Mouse (Mus musculus) embryonic facial prominence, embryonic 11.5 days (tissue): ENCODE data around the gene Mtrf1l. TPM values are rescaled to one million over a fixed set of nuclear protein-coding genes. Genes with fewer than 3 reads are reported as not detected.

Source experiments
- ATAC-seq: fragments of 200-750 bp; cut with Nextera tagmentation; replicated peaks from 2 replicates; pipeline ENCODE4 v1.8.0; 2017; ENCODE audit warnings: low read depth; ENCODE audit not compliant: insufficient number of reproducible peaks, low FRiP score, low TSS enrichment
- DNase-seq: peaks from one replicate; pipeline ENCODE4 v3.0.0-alpha.2; 2015; ENCODE audit warnings: low spot score
- H3K27ac ChIP-seq: fragments of 300-500 bp; sonication (generic); replicated peaks from 2 replicates; pipeline ENCODE4 v1.5.1; 2014; ENCODE audit warnings: mild to moderate bottlenecking, low read depth, low read length, control low read depth
- H3K27me3 ChIP-seq: fragments of 300-500 bp; sonication (generic); 2 replicates; pipeline ENCODE4 v1.6.1; 2014; ENCODE audit warnings: mild to moderate bottlenecking, low read length, moderate library complexity, mixed read lengths; ENCODE audit not compliant: control insufficient read depth, insufficient read depth
- H3K36me3 ChIP-seq: fragments of 300-500 bp; sonication (generic); replicated peaks from 2 replicates; pipeline ENCODE4 v1.6.1; 2014; ENCODE audit warnings: low read depth, mild to moderate bottlenecking, low read length, moderate library complexity, mixed read lengths; ENCODE audit not compliant: control insufficient read depth, insufficient read depth
- H3K4me1 ChIP-seq: fragments of 300-500 bp; sonication (generic); 2 replicates; pipeline ENCODE4 v1.6.1; 2014; ENCODE audit warnings: low read length, mixed read lengths; ENCODE audit not compliant: control insufficient read depth, insufficient read depth
- H3K4me2 ChIP-seq: fragments of 300-500 bp; sonication (generic); 2 replicates; pipeline ENCODE4 v1.6.1; 2014; ENCODE audit warnings: low read depth, mild to moderate bottlenecking, control low read depth, low read length, moderate library complexity
- H3K4me3 ChIP-seq: fragments of 300-500 bp; sonication (generic); 2 replicates; pipeline ENCODE4 v1.5.1; 2014; ENCODE audit warnings: low read depth, low read length, control low read depth
- H3K9ac ChIP-seq: fragments of 300-500 bp; sonication (generic); replicated peaks from 2 replicates; pipeline ENCODE4 v1.6.1; 2014; ENCODE audit warnings: mild to moderate bottlenecking, control low read depth, low read length
- H3K9me3 ChIP-seq: fragments of 300-500 bp; sonication (generic); replicated peaks from 2 replicates; pipeline ENCODE4 v1.6.1; 2016; ENCODE audit warnings: mild to moderate bottlenecking, low read length, inconsistent platforms, mixed read lengths; ENCODE audit not compliant: control insufficient read depth
- WGBS: fragments of 180-500 bp; shearing (Covaris S2); extraction: QIAGEN DNeasy Blood & Tissue Kit; methylation state at CpG from one replicate; pipeline ENCODE4 v1.1.7; 2014; 5-methylcytosine and 5-hydroxymethylcytosine counted together
- polyA plus RNA-seq: library from polyadenylated mRNA; unstranded; fragments of >200 nt; fragmentation: Nextera tagmentation; extraction: Ambion mirVana; gene quantifications from 2 replicates; pipeline ENCODE4 v1.2.1, GENCODE M21; 2014

Gene Mtrf1l
- polyA plus RNA-seq, 1 experiment from 2014 or later: 15.7 TPM

DNA sequence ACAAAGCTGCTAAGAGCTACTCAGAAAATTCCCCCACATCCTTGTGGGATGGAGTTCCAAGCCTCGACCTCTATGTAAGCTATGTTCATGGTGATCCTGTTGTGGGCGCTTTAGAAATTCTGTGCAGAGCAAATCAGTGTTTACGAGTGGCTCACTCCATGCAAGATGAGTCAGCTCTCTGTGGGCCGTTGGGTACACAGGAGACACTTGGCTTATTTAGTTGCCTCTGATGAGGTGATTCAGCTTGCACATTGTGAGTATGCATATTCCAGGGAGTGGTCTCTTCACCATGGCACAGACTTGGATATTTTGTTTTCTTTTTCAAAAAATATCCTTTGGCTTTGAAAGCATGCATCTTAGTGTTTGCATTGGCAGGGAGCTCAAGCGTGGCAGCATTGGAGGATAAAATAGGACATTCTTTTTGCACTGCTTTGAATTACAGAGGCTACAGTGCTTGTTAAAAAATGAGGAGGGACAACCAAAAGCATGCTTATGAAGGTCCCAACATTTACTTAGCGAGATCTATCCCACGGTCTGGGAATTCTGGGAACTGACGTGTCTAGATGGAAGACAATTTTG is 29.7 kb upstream of the Mtrf1l start:
- no peak overlapping the region for H3K27ac ChIP-seq
- H3K36me3 ChIP-seq: no peaks in the 10 kb centered on the region
- H3K9me3 ChIP-seq: no peaks in the 10 kb centered on the region
- WGBS: 89% methylated on average over 8 of the region's 8 CpGs
- no peak for ATAC-seq
- no peak overlapping the region for H3K9ac ChIP-seq
- no peak overlapping the region for H3K4me2 ChIP-seq
- no peak for DNase-seq
- H3K4me3 ChIP-seq: no peak overlapping the region
- no peaks in the 10 kb centered on the region for H3K4me1 ChIP-seq
- no peaks in the 10 kb centered on the region for H3K27me3 ChIP-seq

DNA sequence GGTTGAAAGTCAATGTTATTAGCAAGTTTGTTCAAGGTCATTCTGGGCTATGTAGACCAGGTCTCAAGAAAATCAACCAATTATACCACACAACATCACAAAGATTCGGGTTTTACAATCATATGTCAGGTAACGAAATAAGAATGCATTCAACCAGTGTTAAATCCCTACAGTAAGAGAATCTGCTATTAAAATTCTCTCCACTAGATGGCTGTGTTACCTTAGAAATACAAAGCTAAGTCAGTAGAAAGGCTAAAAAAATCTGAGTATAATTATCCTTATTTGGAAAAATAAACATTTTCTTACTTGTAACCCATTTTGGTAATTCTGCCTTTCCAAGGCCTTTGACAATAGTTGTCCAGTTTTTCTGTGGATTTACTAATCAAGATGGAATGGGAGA is 23.2 kb upstream of the Mtrf1l start:
- WGBS: 37% methylated on average over 2 of the region's 2 CpGs
- Histone ChIP-seq H3K4me1 (no peaks in the 10 kb centered on the region), H3K36me3 (no peaks in the 10 kb centered on the region), H3K27ac (no peak overlapping the region), H3K4me2 (no peak overlapping the region), H3K4me3 (no peak overlapping the region), H3K9ac (no peak overlapping the region), H3K27me3 (no peaks in the 10 kb centered on the region), H3K9me3 (no peaks in the 10 kb centered on the region)
- ATAC-seq: no peak
- DNase-seq: peak; percentile 77

DNA sequence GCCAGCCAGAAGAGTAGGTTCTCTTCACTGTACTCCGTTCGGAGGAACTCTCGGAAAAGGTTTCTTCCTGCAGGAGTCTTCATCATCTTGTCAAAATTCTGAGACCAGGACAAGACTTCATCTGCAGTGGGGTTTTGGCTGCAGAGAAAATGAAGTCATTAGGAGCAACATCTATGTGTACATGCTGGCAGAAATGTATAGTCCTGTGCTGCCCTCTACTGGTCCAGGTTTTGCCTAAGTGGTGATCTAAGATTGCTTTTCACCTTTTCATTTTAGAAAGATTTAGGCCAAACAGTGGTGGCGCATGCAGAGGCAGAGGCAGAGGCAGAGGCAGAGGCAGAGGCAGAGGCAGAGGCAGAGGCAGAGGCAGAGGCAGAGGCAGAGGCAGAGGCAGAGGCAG is 17.7 kb upstream of the Mtrf1l start:
- DNase-seq (peak; percentile 71), ATAC-seq (no peak)
- 83% methylated on average over 4 of the region's 4 CpGs for WGBS
- Histone ChIP-seq H3K9ac (no peak overlapping the region), H3K4me1 (no peaks in the 10 kb centered on the region), H3K27ac (no peak overlapping the region), H3K4me3 (no peak overlapping the region), H3K27me3 (no peaks in the 10 kb centered on the region), H3K36me3 (no peaks in the 10 kb centered on the region), H3K4me2 (no peak overlapping the region), H3K9me3 (no peaks in the 10 kb centered on the region)

DNA sequence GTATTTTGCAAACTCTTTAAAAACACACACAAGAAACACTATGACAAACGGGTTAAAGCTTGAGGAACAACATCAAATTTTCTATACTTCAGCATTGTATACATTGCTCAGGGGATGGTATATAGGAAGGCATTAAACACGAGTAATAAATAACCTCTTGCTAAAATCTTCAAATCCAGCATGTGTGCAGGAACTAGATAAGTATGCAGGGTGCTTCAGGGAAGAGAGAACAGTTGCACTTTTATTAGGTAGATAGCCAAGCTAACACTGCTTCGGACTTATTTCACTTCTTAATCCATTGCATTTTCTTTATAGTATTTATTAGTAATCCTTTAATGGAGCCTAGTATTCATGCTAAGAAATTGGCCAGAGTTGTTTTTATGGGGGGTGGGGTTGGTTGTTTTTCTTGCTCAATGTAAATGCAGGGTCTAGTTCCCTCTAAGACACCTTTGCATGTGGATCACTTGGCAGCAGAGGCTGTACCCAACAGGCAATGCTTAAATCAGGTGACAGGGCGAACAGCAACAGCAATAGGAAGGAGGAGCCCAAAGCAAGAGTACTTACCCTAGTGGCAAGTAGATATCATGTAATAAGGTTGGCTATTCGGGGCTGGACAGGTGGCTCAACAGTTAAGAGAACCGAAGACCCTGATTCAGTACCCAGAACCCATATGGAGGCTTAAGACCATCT is 2.8 kb upstream of the Mtrf1l start:
- WGBS: 73% methylated on average over 6 of the region's 6 CpGs
- ATAC-seq: no peak
- H3K27me3 ChIP-seq: no peaks in the 10 kb centered on the region
- no peaks in the 10 kb centered on the region for H3K36me3 ChIP-seq
- DNase-seq: no peak
- no peak overlapping the region for H3K27ac ChIP-seq
- H3K9ac ChIP-seq: no peak overlapping the region
- H3K4me2 ChIP-seq: no peak overlapping the region
- H3K9me3 ChIP-seq: no peaks in the 10 kb centered on the region
- no peak overlapping the region for H3K4me3 ChIP-seq
- H3K4me1 ChIP-seq: no peaks in the 10 kb centered on the region

DNA sequence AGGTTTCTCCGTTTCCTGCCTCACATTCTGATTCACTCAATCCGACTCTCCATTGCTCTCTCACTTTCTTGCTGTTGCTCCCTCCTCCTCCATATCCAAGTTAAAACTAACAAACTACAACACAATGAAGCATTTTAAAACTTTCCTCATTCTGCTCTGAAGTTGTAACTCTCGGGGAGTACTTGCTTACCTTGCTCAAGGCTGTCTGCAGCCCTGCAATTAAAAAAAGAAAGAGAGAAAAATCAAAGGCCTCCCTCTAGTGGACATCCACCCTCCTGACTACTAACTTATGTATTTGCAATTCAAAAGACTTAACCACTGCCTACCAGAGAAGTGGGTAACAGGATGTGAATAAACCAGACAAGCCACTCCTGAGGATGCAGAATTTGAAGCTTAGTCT is 1.1 kb upstream of the Mtrf1l start:
- no peak; the same call in 1 of the 2 replicates for ATAC-seq

DNA sequence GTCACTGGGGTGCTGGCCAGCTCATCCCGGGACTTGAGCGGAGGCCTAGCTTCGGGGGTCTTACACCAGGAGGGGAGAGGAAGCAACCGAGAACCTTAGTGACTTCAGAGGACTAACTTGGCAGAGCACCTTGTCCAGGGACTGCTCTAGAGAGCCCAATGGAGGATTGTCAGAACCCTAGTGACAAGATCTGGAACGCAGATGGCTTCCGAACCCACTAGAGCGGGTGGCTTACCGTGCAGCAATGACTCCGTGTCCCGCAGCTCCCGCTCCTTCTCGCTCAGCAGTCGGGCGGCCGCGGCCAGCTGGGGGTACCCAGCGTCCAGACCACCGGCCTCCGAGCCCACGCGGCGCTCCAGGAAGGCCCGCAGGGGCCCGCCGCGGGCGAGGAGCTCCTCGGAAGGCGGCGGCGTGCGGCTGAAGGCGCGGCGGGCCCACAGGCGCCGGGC is 395 bp downstream of the Mtrf1l start:
- DNase-seq (peak; percentile 12), ATAC-seq (peak; percentile 0; the same call in 1 of the 2 replicates)
- no peaks in the 10 kb centered on the region for H3K9me3 ChIP-seq

More for the DNA sequence above, 1.1 kb upstream of the Mtrf1l start:
- Histone ChIP-seq H3K4me2 (peak overlapping the region; percentile 61), H3K4me1 (no peaks in the 10 kb centered on the region), H3K27me3 (no peaks in the 10 kb centered on the region), H3K4me3 (peak overlapping the region; percentile 93), H3K27ac (no peak overlapping the region), H3K9ac (no peak overlapping the region), H3K36me3 (peaks cover under 1% of the 10 kb centered on the region; the same call in 1 of the 2 replicates), H3K9me3 (no peaks in the 10 kb centered on the region)
- DNase-seq: peak; percentile 76
- 0% methylated on average over 3 of the region's 3 CpGs for WGBS

DNA sequence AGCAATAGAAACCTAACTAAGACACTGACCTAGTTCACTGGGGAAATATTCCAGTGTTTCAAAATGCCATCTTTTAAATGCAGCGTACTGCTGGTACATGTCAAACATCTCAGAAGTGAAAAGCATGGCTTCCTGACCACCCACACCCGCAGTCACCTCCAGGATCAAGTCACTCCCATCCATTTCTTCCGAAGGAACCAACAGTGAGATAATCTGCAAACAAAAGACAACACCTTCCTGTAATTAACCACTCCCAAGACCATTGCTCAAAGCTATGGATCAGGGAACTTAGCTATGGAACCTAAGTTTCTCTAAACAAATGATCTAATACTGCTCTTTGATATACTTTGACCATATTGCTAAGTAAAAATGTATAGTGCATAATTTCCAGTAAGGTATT is 4.9 kb downstream of the Mtrf1l start:
- ATAC-seq (no peak), DNase-seq (no peak)
- Histone ChIP-seq H3K27me3 (no peaks in the 10 kb centered on the region), H3K27ac (no peak overlapping the region), H3K9me3 (no peaks in the 10 kb centered on the region), H3K4me3 (no peak overlapping the region), H3K4me1 (no peaks in the 10 kb centered on the region), H3K9ac (no peak overlapping the region), H3K36me3 (peaks cover 7% of the 10 kb centered on the region), H3K4me2 (no peak overlapping the region)
- 93% methylated on average over 3 of the region's 3 CpGs for WGBS

More for the DNA sequence above, 395 bp downstream of the Mtrf1l start:
- Histone ChIP-seq H3K27ac (peak overlapping the region; percentile 86), H3K4me2 (peak overlapping the region; percentile 53), H3K9ac (peak overlapping the region; percentile 89), H3K27me3 (no peaks in the 10 kb centered on the region), H3K36me3 (peaks cover 7% of the 10 kb centered on the region), H3K4me1 (no peaks in the 10 kb centered on the region), H3K4me3 (peak overlapping the region; percentile 93)
- under 1% methylated on average over 31 of the region's 37 CpGs for WGBS

DNA sequence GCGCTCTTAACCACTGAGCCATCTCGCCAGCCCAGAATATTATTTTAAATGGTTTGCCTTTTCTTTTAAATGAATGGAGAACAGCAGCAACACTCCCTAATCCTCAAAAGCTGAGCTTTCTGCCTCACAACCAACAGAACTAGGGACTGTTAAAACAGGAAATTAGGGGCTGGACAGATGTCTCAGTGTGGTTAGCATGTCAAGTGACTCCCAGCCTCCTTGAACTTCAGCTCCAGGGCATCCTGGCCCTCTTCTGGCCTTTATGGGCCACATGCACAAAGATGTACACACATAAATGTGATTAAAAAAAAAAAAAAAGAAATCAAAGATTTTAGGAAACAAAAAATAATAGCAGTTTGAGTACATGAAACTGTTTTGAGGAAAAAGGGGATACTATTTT is 7.7 kb downstream of the Mtrf1l start:
- ATAC-seq (no peak), DNase-seq (no peak)
- Histone ChIP-seq H3K9ac (no peak overlapping the region), H3K9me3 (no peaks in the 10 kb centered on the region), H3K27ac (no peak overlapping the region), H3K27me3 (no peaks in the 10 kb centered on the region), H3K4me3 (no peak overlapping the region), H3K4me1 (no peaks in the 10 kb centered on the region), H3K36me3 (peaks cover 7% of the 10 kb centered on the region), H3K4me2 (no peak overlapping the region)
- 98% methylated on average over 2 of the region's 2 CpGs for WGBS
